Comparison of ENCODE assay signal across 8 mouse cellular contexts in the genomic region with DNA sequence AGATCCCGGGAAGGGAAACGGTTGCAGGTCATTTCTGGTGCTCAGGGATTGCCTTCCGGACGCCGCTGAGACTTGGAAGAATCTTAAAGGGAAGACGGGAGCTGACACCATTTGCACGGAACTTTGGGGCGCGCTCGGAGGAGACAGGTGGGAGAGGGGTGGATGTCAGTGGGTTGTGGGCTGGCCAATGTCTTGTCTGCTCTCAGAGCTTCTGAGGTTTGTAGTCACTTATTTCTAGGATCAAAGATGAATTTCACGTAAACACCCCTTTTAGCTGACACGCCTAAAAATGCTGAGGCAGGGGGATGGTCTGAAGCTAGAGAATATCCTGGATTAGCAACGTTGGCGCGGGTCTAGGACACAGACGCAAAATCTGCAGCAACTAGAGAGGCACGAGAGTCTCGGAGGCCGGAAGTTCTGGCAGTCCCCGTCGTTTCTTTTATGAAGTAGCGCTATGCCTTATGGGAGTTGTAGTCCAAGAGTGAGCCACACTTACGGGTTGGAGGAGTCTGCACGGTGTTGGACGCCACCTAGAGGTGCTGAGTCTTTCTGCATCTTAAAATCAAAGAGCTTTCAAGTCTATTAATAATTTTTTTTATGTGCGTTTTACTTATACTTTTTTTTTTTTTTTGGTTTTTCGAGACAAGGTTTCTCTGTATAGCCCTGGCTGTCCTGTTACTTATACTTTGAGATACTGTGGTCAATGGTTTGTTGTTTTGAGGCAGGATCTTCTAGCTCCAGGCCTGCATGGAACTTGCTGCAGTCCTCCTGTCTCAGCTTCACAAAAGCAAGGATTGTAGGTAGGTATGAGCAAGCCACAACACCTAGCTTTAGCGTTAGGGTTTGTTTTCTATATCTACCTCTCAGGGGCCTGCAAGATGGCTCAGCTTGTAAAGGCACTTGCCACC. TPM values are rescaled to one million over a fixed set of nuclear protein-coding genes. Genes with fewer than 3 reads are reported as not detected.
DNase-seq lines count a peak whose midpoint lies in the region; ATAC-seq lines count a peak whose summit lies in the region.

A gene (plus strand): TSS at position 72 of the 908 bp plus-strand sequence.

- H3K9ac ChIP-seq in hindbrain, embryonic 14.5 days: peak within 1 kb of the TSS; percentile 72

- ATAC-seq in hindbrain, embryonic 14.5 days (ENCODE audit: low FRiP score): peak; percentile 95

- no peaks in the 10 kb centered on the region for H3K36me3 ChIP-seq in hindbrain, embryonic 14.5 days (replicated peaks; ENCODE audit: control insufficient read depth, insufficient read depth)

- H3K27me3 ChIP-seq in hindbrain, embryonic 14.5 days (ENCODE audit: control insufficient read depth, insufficient read depth, low read length): peaks cover 9% of the 10 kb centered on the region

- peak within 1 kb of the TSS; percentile 81 for H3K4me2 ChIP-seq in hindbrain, embryonic 14.5 days (replicated peaks)

- H3K4me1 ChIP-seq in hindbrain, embryonic 14.5 days (replicated peaks; ENCODE audit: control insufficient read depth, insufficient read depth, low read length): peaks cover 8% of the 10 kb centered on the region

- peak; percentile 99 for DNase-seq in R1 (ENCODE audit: low read depth, low spot score)
- peak; percentile 79 to 88 for DNase-seq in cerebellum, postnatal 25 days
- DNase-seq in frontal cortex, postnatal 25 days (ENCODE audit: low spot score in 2 of 2): peak; percentile 22 to 57
- DNase-seq in hindbrain, embryonic 14.5 days (ENCODE audit: low spot score): peak; percentile 97
- DNase-seq in layer of hippocampus, postnatal 36 days: peak; percentile 66 to 71
- peak; percentile 97 for DNase-seq in lung, postnatal 36 days
- DNase-seq in retina, postnatal 1 day: peak; percentile 99
- DNase-seq in urinary bladder, adult 18-20 months (ENCODE audit: low spot score in 2 of 2): peak; percentile 53 to 71

- H3K4me3 ChIP-seq in hindbrain, embryonic 14.5 days (replicated peaks; ENCODE audit: low read length): peak within 1 kb of the TSS; percentile 51

- H3K9me3 ChIP-seq in hindbrain, embryonic 14.5 days (ENCODE audit: control insufficient read depth, low read length): no peaks in the 10 kb centered on the region

- under 1% methylated on average over 28 of the region's 28 CpGs for WGBS in hindbrain, embryonic 14.5 days

- peak within 1 kb of the TSS; percentile 48; the same call in 1 of the 2 replicates for H3K27ac ChIP-seq in hindbrain, embryonic 14.5 days

RNA-seq across cellular contexts. Expression of the gene that starts here (rescaled TPM):
- 19.7 and 23.4 TPM in 2 replicates for polyA plus RNA-seq in hindbrain, embryonic 14.5 days (2014; fragmentation: Nextera tagmentation; extraction: Ambion mirVana)
- 10 to 100 TPM; 16.8 to 23.7 TPM for total RNA-seq in layer of hippocampus, postnatal 36 days (2021)

Comparison
In these comparisons a context has a peak if more than half of its experiments do, and no peak if none do; other contexts are left out.
1. Peak in every context shown above with its lines: DNase-seq, ATAC-seq, H3K4me3 ChIP-seq and H3K27ac ChIP-seq.
2. DNase-seq: peak in every context shown above with its lines; median percentile 99 in R1; 99 in retina, postnatal 1 day; 97 in hindbrain, embryonic 14.5 days; 97 in lung, postnatal 36 days; 84 in cerebellum, postnatal 25 days; 68 in layer of hippocampus, postnatal 36 days; 62 in urinary bladder, adult 18-20 months; 40 in frontal cortex, postnatal 25 days.